Mouse (Mus musculus) hindbrain, embryonic 14.5 days (tissue): ENCODE results near the gene R3hdm2. TPM values are rescaled to one million over a fixed set of nuclear protein-coding genes. Genes with fewer than 3 reads are reported as not detected.

Experiments used
- ATAC-seq: fragments of 200-750 bp; cut with Nextera tagmentation; 2 replicates; pipeline ENCODE4 v1.8.0; 2017; ENCODE audit warnings: moderate number of reproducible peaks, mild to moderate bottlenecking, moderate TSS enrichment, moderate library complexity; ENCODE audit not compliant: low FRiP score
- DNase-seq: peaks from one replicate; pipeline ENCODE4 v3.0.0-alpha.2; 2015; ENCODE audit warnings: low spot score
- H3K27ac ChIP-seq: fragments of 300-500 bp; sonication (generic); 2 replicates; pipeline ENCODE4 v1.5.1; 2014; ENCODE audit warnings: mild to moderate bottlenecking, moderate library complexity
- H3K27me3 ChIP-seq: fragments of 300-500 bp; sonication (generic); 2 replicates; pipeline ENCODE4 v1.6.1; 2014; ENCODE audit warnings: mild to moderate bottlenecking, low read length, mixed read lengths; ENCODE audit not compliant: control insufficient read depth, insufficient read depth
- H3K36me3 ChIP-seq: fragments of 300-500 bp; sonication (generic); replicated peaks from 2 replicates; pipeline ENCODE4 v1.6.1; 2014; ENCODE audit not compliant: control insufficient read depth, insufficient read depth
- H3K4me1 ChIP-seq: fragments of 300-500 bp; sonication (generic); replicated peaks from 2 replicates; pipeline ENCODE4 v1.6.1; 2014; ENCODE audit warnings: antibody characterized with exemption, low read length, mixed read lengths; ENCODE audit not compliant: control insufficient read depth, insufficient read depth
- H3K4me2 ChIP-seq: fragments of 300-500 bp; sonication (generic); replicated peaks from 2 replicates; pipeline ENCODE4 v1.6.1; 2014; ENCODE audit warnings: mild to moderate bottlenecking, moderate library complexity
- H3K4me3 ChIP-seq: fragments of 300-500 bp; sonication (generic); replicated peaks from 2 replicates; pipeline ENCODE4 v1.5.1; 2014; ENCODE audit warnings: mild to moderate bottlenecking, low read length
- H3K9ac ChIP-seq: fragments of 300-500 bp; sonication (generic); 2 replicates; pipeline ENCODE4 v1.6.1; 2014
- H3K9me3 ChIP-seq: fragments of 300-500 bp; sonication (generic); 2 replicates; pipeline ENCODE4 v1.6.1; 2016; ENCODE audit warnings: low read length; ENCODE audit not compliant: control insufficient read depth
- WGBS: fragments of 180-500 bp; shearing (Covaris S2); extraction: QIAGEN DNeasy Blood & Tissue Kit; methylation state at CpG from one replicate; pipeline ENCODE4 v1.1.7; 2014; 5-methylcytosine and 5-hydroxymethylcytosine counted together
- polyA plus RNA-seq: library from polyadenylated mRNA; unstranded; fragments of >200 nt; fragmentation: Nextera tagmentation; extraction: Ambion mirVana; gene quantifications from 2 replicates; pipeline ENCODE4 v1.2.1, GENCODE M21; 2014

The R3hdm2 gene
- polyA plus RNA-seq, 1 experiment from 2014 or later = 32.3 TPM

GRCm38 (mm10) chr10:127412776-127413175 lies 32.6 kb downstream of the R3hdm2 start:
- 75% methylated on average over 2 of the region's 2 CpGs for WGBS
- no peaks in the 10 kb centered on the region for H3K36me3 ChIP-seq
- H3K4me3 ChIP-seq = no peak overlapping the region
- no peak overlapping the region for H3K9ac ChIP-seq
- DNase-seq (no peak), ATAC-seq (no peak)
- H3K9me3 ChIP-seq = no peaks in the 10 kb centered on the region
- no peaks in the 10 kb centered on the region for H3K4me1 ChIP-seq
- no peaks in the 10 kb centered on the region for H3K27me3 ChIP-seq
- no peak overlapping the region for H3K4me2 ChIP-seq
- H3K27ac ChIP-seq = no peak overlapping the region

DNA sequence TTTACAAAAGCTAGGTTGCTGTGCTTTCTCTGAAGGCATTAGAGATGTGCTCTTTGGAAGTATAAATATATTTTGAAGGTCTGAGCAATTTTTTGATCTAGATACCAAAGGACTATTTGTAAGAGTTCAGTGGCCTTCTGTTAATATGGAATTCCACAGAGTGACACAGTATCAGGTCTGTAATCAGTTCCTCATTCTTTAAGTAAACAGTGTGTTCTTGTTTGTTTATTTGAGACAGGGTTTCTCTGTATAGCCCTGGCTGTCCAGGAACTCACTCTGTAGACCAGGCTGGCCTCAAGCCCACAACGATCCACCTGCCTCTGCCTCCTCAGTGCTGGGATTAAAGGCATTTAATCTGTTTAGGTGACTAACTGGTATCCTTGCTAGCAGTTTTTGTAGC lies 33.5 kb downstream of the R3hdm2 start:
- no peak overlapping the region for H3K4me3 ChIP-seq
- no peak overlapping the region for H3K4me2 ChIP-seq
- H3K9me3 ChIP-seq = no peaks in the 10 kb centered on the region
- no peak for DNase-seq
- no peak for ATAC-seq
- H3K27ac ChIP-seq = no peak overlapping the region
- H3K4me1 ChIP-seq = no peaks in the 10 kb centered on the region
- 78% methylated on average over 1 of the region's 1 CpGs for WGBS
- no peak overlapping the region for H3K9ac ChIP-seq
- H3K27me3 ChIP-seq = no peaks in the 10 kb centered on the region
- H3K36me3 ChIP-seq = no peaks in the 10 kb centered on the region

- no peaks in the 10 kb centered on the region for H3K36me3 ChIP-seq
- no peak overlapping the region for H3K4me2 ChIP-seq
- no peak overlapping the region for H3K9ac ChIP-seq
- no peak overlapping the region for H3K27ac ChIP-seq
- H3K27me3 ChIP-seq = no peaks in the 10 kb centered on the region
- H3K9me3 ChIP-seq = no peaks in the 10 kb centered on the region
- ATAC-seq (no peak), DNase-seq (no peak)
- no peaks in the 10 kb centered on the region for H3K4me1 ChIP-seq
- WGBS = 64% methylated on average over 3 of the region's 3 CpGs
- H3K4me3 ChIP-seq = no peak overlapping the region
Measured at GRCm38 (mm10) chr10:127414141-127414540, 34.0 kb downstream of the R3hdm2 start.

DNA sequence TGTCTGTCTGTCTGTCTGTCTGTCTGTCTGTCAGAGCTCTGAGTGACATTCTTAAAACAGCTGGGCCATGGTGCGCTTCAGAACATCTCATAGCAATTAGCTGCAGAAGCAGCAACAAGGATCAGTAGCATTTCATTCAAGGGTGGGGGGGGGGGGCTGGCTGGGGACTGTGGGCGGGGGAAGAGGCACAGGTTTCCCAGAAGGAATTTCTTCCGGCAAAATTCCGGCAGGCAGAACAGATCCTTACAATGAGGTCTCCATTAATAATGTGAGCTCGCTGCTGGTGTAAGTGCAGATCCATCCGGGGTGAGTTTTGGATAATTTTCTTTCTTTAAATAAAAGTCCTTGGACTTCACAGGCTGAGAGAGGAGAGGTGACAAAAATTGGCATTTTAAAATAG lies 40.0 kb downstream of the R3hdm2 start:
- Histone ChIP-seq H3K4me3 (0 out of 2 replicates have a peak overlapping the region, but pooled peaks have one; percentile 6), H3K4me2 (peak overlapping the region; percentile 42), H3K9me3 (no peaks in the 10 kb centered on the region), H3K36me3 (no peaks in the 10 kb centered on the region), H3K9ac (0 out of 2 replicates have a peak overlapping the region, but pooled peaks have one; percentile 40), H3K4me1 (peaks cover 31% of the 10 kb centered on the region), H3K27me3 (no peaks in the 10 kb centered on the region), H3K27ac (no peak overlapping the region)
- no peak for DNase-seq
- no peak for ATAC-seq
- 13% methylated on average over 6 of the region's 6 CpGs for WGBS

- ATAC-seq (peak; percentile 57; the same call in 1 of the 2 replicates), DNase-seq (peak; percentile 52)
- Histone ChIP-seq H3K4me3 (peak overlapping the region; percentile 6; the same call in 1 of the 2 replicates), H3K9me3 (no peaks in the 10 kb centered on the region), H3K27ac (peak overlapping the region; percentile 73), H3K36me3 (no peaks in the 10 kb centered on the region), H3K4me2 (peak overlapping the region; percentile 42), H3K27me3 (no peaks in the 10 kb centered on the region), H3K4me1 (peaks cover 31% of the 10 kb centered on the region), H3K9ac (peak overlapping the region; percentile 40)
- 5% methylated on average over 9 of the region's 9 CpGs for WGBS
Measured at GRCm38 (mm10) chr10:127420676-127421353, 40.7 kb downstream of the R3hdm2 start.

DNA sequence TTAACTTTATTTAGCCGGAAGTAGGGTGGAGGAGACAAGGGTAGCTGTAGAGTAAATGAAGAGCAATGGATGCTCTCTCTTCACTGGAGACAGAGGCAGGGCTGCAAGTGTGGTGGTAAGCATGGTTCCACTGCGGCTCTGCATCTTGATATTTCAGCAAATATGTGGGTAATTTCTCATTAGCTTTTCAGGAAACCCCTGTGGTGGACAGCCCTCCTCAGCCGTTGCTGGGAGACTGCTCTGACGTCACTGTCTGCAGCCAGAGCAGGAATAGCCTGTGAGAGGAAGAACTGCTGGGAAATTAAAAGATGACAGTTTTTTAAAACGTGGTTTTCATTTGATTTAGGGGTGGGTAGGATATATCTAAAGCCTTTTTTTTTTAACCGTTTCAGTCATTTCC lies 41.9 kb downstream of the R3hdm2 start:
- Histone ChIP-seq H3K4me1 (peaks cover 31% of the 10 kb centered on the region), H3K9me3 (no peaks in the 10 kb centered on the region), H3K27me3 (no peaks in the 10 kb centered on the region), H3K9ac (peak overlapping the region; percentile 40; the same call in 1 of the 2 replicates), H3K27ac (peak overlapping the region; percentile 29; the same call in 1 of the 2 replicates), H3K4me3 (no peak overlapping the region), H3K4me2 (peak overlapping the region; percentile 42), H3K36me3 (no peaks in the 10 kb centered on the region)
- ATAC-seq (peak; percentile 57), DNase-seq (peak; percentile 68)
- 21% methylated on average over 6 of the region's 6 CpGs for WGBS

DNA sequence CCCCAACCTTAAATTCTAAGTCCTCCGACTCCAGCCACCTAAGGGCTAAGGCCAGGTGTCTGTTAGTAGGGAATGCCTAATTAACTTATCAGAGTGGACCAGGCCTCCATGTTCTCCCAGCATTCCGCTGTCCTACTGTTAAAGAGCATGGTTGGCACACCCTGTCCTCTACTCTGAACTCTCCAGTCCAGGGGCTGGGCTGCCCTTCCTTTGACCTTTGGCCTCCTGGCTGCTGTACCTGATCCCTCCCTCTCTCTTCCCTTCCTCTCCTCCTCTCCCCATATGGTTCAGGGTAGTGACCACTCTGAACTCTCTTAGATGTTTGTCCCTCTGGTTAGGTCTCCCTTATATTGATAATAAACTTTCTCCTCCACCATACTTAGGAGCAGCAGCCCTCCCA lies 45.7 kb downstream of the R3hdm2 start:
- Histone ChIP-seq H3K9ac (no peak overlapping the region), H3K4me2 (no peak overlapping the region), H3K4me3 (no peak overlapping the region), H3K4me1 (peaks cover 21% of the 10 kb centered on the region), H3K9me3 (no peaks in the 10 kb centered on the region), H3K36me3 (no peaks in the 10 kb centered on the region; the same call in 1 of the 2 replicates), H3K27me3 (no peaks in the 10 kb centered on the region), H3K27ac (no peak overlapping the region)
- DNase-seq = no peak
- ATAC-seq = no peak
- 87% methylated on average over 2 of the region's 2 CpGs for WGBS

DNA sequence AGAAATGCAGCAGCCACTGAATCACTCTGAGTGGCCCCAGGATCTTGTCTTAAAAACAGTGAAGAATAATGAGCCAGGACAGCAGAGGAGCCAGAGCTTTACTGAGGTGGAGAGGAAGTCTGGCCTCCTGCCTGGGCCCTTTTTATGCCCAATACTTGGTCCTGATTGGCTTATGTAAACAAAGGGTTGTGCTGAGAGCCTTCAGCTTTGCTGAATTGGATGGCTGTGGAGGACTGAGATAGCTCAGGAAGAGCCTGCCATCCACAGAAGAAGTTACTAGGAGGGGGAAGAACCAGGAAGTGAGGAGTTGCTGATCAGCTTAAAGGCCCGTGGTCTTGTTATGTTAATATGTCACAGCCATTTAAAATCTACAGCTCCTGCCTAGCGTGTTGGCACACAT lies 46.5 kb downstream of the R3hdm2 start:
- H3K27me3 ChIP-seq = no peaks in the 10 kb centered on the region
- H3K9ac ChIP-seq = no peak overlapping the region
- 15% methylated on average over 2 of the region's 2 CpGs for WGBS
- DNase-seq (no peak), ATAC-seq (no peak)
- peaks cover under 1% of the 10 kb centered on the region; the same call in 1 of the 2 replicates for H3K36me3 ChIP-seq
- no peak overlapping the region for H3K4me2 ChIP-seq
- H3K4me3 ChIP-seq = no peak overlapping the region
- no peaks in the 10 kb centered on the region for H3K9me3 ChIP-seq
- H3K4me1 ChIP-seq = peaks cover 14% of the 10 kb centered on the region
- H3K27ac ChIP-seq = no peak overlapping the region

GRCm38 (mm10) chr10:127427107-127427506 lies 47.0 kb downstream of the R3hdm2 start:
- Histone ChIP-seq H3K4me1 (peaks cover 9% of the 10 kb centered on the region), H3K27ac (no peak overlapping the region), H3K27me3 (no peaks in the 10 kb centered on the region), H3K36me3 (peaks cover 4% of the 10 kb centered on the region; the same call in 1 of the 2 replicates), H3K4me3 (no peak overlapping the region), H3K9ac (no peak overlapping the region), H3K9me3 (no peaks in the 10 kb centered on the region), H3K4me2 (no peak overlapping the region)
- WGBS = 96% methylated on average over 1 of the region's 1 CpGs
- no peak for DNase-seq
- ATAC-seq = no peak
